Mouse (Mus musculus) heart, postnatal 0 days (tissue): ENCODE data around the gene Sspo.

ENCODE experiments used
- CTCF ChIP-seq: IDR thresholded peaks from 2 replicates; pipeline ENCODE4 v1.5.1; 2016; ENCODE audit warnings: antibody characterized with exemption, control low read depth, low read depth
- EP300 ChIP-seq: IDR thresholded peaks from 2 replicates; pipeline ENCODE4 v1.6.1; 2016; ENCODE audit warnings: antibody characterized with exemption, low read depth

- TF ChIP-seq CTCF: no peak
- TF ChIP-seq EP300: no peak
Observed at GRCm38 (mm10) chr6:48542631-48543030, 94.6 kb downstream of the Sspo start.
